Mouse (Mus musculus) myocyte (in vitro differentiated cells): Measurements from ENCODE around the gene Tgfb3. TPM values are rescaled to one million over a fixed set of nuclear protein-coding genes. Genes with fewer than 3 reads are reported as not detected.
A peak's percentile ranks its signal among the peaks of the same experiment; 100 is the strongest.

Source experiments
- H3K27me3 ChIP-seq: one replicate; pipeline ENCODE4 v1.6.1; 2011; ENCODE audit not compliant: control insufficient read depth, insufficient read depth, insufficient read length
- H3K36me3 ChIP-seq: one replicate; pipeline ENCODE4 v1.6.1; 2011; ENCODE audit not compliant: control insufficient read depth, insufficient read depth
- H3K4me2 ChIP-seq: one replicate; pipeline ENCODE4 v1.6.1; 2011; ENCODE audit warnings: low read depth, control low read depth
- H3K4me3 ChIP-seq: one replicate; pipeline ENCODE4 v1.5.1; 2011; ENCODE audit warnings: mild to moderate bottlenecking, control low read depth, moderate library complexity
- H3K79me2 ChIP-seq: one replicate; pipeline ENCODE4 v1.6.1; 2011; ENCODE audit not compliant: control insufficient read depth, insufficient read depth
- H3ac ChIP-seq: one replicate; pipeline ENCODE4 v1.6.1; 2011; ENCODE audit not compliant: control insufficient read depth, insufficient read length
- CEBPB ChIP-seq: IDR thresholded peaks from 2 replicates; pipeline ENCODE4 v1.6.1; 2011; ENCODE audit warnings: mild to moderate bottlenecking, moderate library complexity; ENCODE audit not compliant: poor library complexity, insufficient read depth, severe bottlenecking
- E2F4 ChIP-seq: IDR thresholded peaks from one replicate; pipeline ENCODE4 v1.6.1; 2011; ENCODE audit warnings: mild to moderate bottlenecking, control low read depth, moderate library complexity; ENCODE audit not compliant: insufficient read depth
- MAX ChIP-seq: IDR thresholded peaks from one replicate; pipeline ENCODE4 v1.6.1; 2011; ENCODE audit warnings: low read depth, mild to moderate bottlenecking, control low read depth
- MYOD1 ChIP-seq, 3 experiments: IDR thresholded peaks; one replicate each; pipeline ENCODE4 v1.6.1; 2011; ENCODE audit warnings: control low read depth in 2 of 3, low read depth in 2 of 3, mild to moderate bottlenecking in 2 of 3, moderate library complexity in 1 of 3; ENCODE audit not compliant: insufficient read length in 2 of 3, control insufficient read depth in 1 of 3
- MYOG ChIP-seq, 3 experiments: IDR thresholded peaks; one replicate each; pipeline ENCODE4 v1.6.1; 2011; ENCODE audit warnings: control low read depth in 2 of 3, low read depth in 2 of 3, mild to moderate bottlenecking in 2 of 3; ENCODE audit not compliant: insufficient read length in 2 of 3, control insufficient read depth in 1 of 3, insufficient read depth in 1 of 3
- POLR2A ChIP-seq: IDR thresholded peaks from one replicate; pipeline ENCODE4 v1.6.1; 2011; ENCODE audit warnings: low read depth, mild to moderate bottlenecking, control low read depth, moderate library complexity; ENCODE audit not compliant: insufficient read length
- POLR2AphosphoS2 ChIP-seq: IDR thresholded peaks from one replicate; pipeline ENCODE4 v1.6.1; 2011; ENCODE audit warnings: low read depth, control low read depth; ENCODE audit not compliant: insufficient read length
- REST ChIP-seq: IDR thresholded peaks from one replicate; pipeline ENCODE4 v1.6.1; 2011; ENCODE audit warnings: mild to moderate bottlenecking, control low read depth, moderate library complexity; ENCODE audit not compliant: insufficient read depth, insufficient read length
- SRF ChIP-seq: IDR thresholded peaks from one replicate; pipeline ENCODE4 v1.6.1; 2011; ENCODE audit warnings: low read depth; ENCODE audit not compliant: control insufficient read depth, insufficient read length
- TCF12 ChIP-seq: IDR thresholded peaks from one replicate; pipeline ENCODE4 v1.6.1; 2011; ENCODE audit warnings: mild to moderate bottlenecking, control low read depth; ENCODE audit not compliant: poor library complexity, insufficient read depth, severe bottlenecking
- TCF3 ChIP-seq: IDR thresholded peaks from one replicate; pipeline ENCODE4 v1.6.1; 2011; ENCODE audit warnings: low read depth, control low read depth; ENCODE audit not compliant: insufficient read length
- USF1 ChIP-seq: IDR thresholded peaks from one replicate; pipeline ENCODE4 v1.6.1; 2011; ENCODE audit warnings: low read depth, mild to moderate bottlenecking, control low read depth, moderate library complexity
- polyA plus RNA-seq: library from polyadenylated mRNA; unstranded; fragments of >200 nt; fragmentation: generic; extraction: Trizol; gene quantifications from one replicate; pipeline ENCODE4 v1.2.1, GENCODE M21; 2012; ENCODE audit warnings: missing spikeins

Tgfb3 gene
- polyA plus RNA-seq, 1 experiment = 79.2 TPM

DNA sequence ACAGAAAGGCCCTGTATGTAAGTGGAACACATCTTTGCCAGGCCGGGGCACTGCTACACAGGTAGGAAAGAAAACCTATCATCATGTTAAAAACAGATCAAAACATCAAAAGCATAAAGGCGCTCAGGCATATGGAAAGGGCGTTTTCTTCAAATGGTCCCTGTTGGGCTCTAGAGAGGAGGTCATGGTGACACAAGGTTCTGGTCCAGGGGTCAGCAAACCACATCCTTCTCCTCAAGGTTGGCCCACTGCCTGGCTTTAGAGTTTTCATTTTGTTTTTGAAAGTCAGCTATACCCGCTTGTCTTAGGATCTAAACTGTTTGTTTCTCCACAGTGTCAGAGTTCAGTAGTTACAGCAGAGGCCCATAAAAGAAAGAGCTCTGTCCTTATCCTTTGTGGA, 30.7 kb upstream of the Tgfb3 start:
- Histone ChIP-seq H3K36me3 (peaks cover 9% of the 10 kb centered on the region), H3K4me3 (no peak overlapping the region), H3K79me2 (no peaks in the 10 kb centered on the region), H3K27me3 (no peaks in the 10 kb centered on the region), H3ac (no peak overlapping the region), H3K4me2 (no peak overlapping the region)
- TF ChIP-seq MYOG (IDR thresholded peaks at IDR 0.05; ENCODE audit: control insufficient read depth in 1 of 3, insufficient read depth in 1 of 3, insufficient read length in 2 of 3, low read depth in 2 of 3) (no peak), CEBPB (no peak), MYOD1 (IDR thresholded peaks at IDR 0.05; ENCODE audit: control insufficient read depth in 1 of 3, insufficient read length in 2 of 3, low read depth in 2 of 3) (no peak)

DNA sequence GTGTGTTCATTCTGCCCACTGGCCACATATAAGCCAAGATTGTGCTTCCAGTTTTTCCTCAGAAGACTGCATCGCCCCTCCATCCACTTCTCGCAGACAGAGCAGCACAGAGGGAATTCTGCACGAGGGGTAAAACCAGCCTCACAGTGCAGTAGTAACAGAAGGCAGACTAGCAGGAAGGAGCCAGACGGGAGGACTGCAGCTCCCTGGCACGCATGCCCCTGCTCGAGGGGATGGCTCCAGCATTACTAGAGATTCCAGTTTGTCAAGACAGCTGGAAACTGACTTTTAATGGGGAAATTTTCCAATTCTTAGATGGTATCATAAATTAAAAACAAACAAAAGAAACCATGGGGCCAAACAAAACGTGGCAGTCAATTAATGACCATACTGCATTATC, 28.8 kb upstream of the Tgfb3 start:
- no peaks in the 10 kb centered on the region for H3K27me3 ChIP-seq
- no peaks in the 10 kb centered on the region for H3K79me2 ChIP-seq
- H3K4me3 ChIP-seq = no peak overlapping the region
- peaks cover 7% of the 10 kb centered on the region for H3K36me3 ChIP-seq
- no peak overlapping the region for H3K4me2 ChIP-seq
- TF ChIP-seq POLR2AphosphoS2 = no peak
- no peak for TF ChIP-seq REST
- TF ChIP-seq TCF3 = no peak
- TF ChIP-seq MAX = no peak
- TF ChIP-seq POLR2A = no peak
- TF ChIP-seq USF1 = no peak
- TF ChIP-seq TCF12 = no peak
- TF ChIP-seq CEBPB = no peak
- TF ChIP-seq MYOD1 (IDR thresholded peaks at IDR 0.05; ENCODE audit: control insufficient read depth in 1 of 3, insufficient read length in 2 of 3, low read depth in 2 of 3) = no peak
- no peak for TF ChIP-seq MYOG (IDR thresholded peaks at IDR 0.05; ENCODE audit: control insufficient read depth in 1 of 3, insufficient read depth in 1 of 3, insufficient read length in 2 of 3, low read depth in 2 of 3)
- TF ChIP-seq SRF = no peak
- no peak for TF ChIP-seq E2F4
- H3ac ChIP-seq = no peak overlapping the region

DNA sequence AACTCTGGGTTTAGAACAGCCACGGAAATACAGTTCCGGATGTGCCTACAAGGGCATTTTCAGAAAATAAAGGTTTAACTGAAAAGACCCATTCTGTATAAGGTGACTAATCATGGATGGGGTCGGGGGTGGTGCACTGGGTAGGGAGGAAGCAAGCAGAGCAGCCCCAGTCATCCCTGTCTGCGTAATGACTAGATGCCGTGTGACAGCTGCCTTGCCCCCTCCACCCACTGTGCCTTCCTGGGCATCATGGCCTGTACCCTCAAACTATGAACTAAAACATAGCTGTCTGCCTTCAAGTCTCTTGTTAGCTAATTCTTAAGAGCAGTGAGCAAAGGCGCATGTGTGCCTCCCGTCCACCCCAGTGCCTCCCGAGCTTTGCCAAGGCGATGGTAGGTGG, 27.2 kb upstream of the Tgfb3 start:
- no peak overlapping the region for H3ac ChIP-seq
- no peaks in the 10 kb centered on the region for H3K79me2 ChIP-seq
- H3K36me3 ChIP-seq = peaks cover 7% of the 10 kb centered on the region
- H3K4me2 ChIP-seq = no peak overlapping the region
- TF ChIP-seq MYOG (IDR thresholded peaks at IDR 0.05; ENCODE audit: control insufficient read depth in 1 of 3, insufficient read depth in 1 of 3, insufficient read length in 2 of 3, low read depth in 2 of 3) (no peak), MYOD1 (IDR thresholded peaks at IDR 0.05; ENCODE audit: control insufficient read depth in 1 of 3, insufficient read length in 2 of 3, low read depth in 2 of 3) (peak in 2 of 3 experiments; percentile 47 to 63)
- H3K4me3 ChIP-seq = no peak overlapping the region
- no peaks in the 10 kb centered on the region for H3K27me3 ChIP-seq

DNA sequence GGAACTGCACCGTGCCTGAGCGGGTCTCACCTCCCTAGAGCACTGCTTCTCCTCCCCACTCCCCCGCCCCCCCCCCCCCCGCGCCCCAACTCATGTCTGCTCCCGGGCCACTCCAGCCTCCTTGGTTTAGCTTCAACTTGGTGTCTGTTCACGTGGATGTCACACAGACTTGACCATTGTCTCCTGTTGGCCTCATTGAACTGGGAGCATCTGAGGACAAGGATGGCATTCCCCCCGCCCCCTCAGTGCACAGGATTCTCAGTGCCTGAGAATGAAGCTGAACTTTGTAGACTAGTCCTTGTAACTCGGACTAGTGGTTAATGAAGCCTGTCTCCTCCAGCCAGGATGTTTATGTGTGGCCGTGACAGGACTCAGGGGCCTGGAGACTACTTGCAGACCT, 26.7 kb upstream of the Tgfb3 start:
- Histone ChIP-seq H3K79me2 (no peaks in the 10 kb centered on the region), H3K4me3 (no peak overlapping the region), H3K4me2 (no peak overlapping the region), H3K36me3 (peaks cover 7% of the 10 kb centered on the region), H3K27me3 (no peaks in the 10 kb centered on the region), H3ac (no peak overlapping the region)
- no peak for TF ChIP-seq REST
- TF ChIP-seq POLR2A = no peak
- no peak for TF ChIP-seq POLR2AphosphoS2
- no peak for TF ChIP-seq TCF12
- TF ChIP-seq MAX = no peak
- TF ChIP-seq CEBPB = no peak
- TF ChIP-seq TCF3 = no peak

DNA sequence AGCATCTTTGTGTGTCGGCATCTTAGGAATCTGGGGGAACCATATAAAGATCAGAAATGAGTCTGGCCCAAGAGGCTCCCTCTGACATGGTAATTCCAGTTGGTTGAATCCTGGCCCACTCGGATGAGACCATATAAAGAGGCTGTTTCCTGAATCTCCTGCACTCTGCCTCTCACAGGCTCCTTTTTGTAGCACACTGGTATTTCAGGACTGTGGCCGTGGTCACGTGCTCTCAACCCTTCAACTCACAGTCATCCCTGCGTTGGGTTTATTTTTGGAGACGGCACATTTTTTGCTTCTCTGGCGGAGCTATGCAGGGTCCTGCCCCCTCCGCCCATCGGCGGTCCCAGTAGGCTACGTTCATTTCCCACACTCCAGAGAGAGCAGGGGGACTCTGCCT, 25.5 kb upstream of the Tgfb3 start:
- Histone ChIP-seq H3K27me3 (no peaks in the 10 kb centered on the region), H3K79me2 (no peaks in the 10 kb centered on the region), H3ac (no peak overlapping the region), H3K4me3 (no peak overlapping the region), H3K36me3 (no peaks in the 10 kb centered on the region), H3K4me2 (no peak overlapping the region)
- TF ChIP-seq MYOD1 (IDR thresholded peaks at IDR 0.05; ENCODE audit: control insufficient read depth in 1 of 3, insufficient read length in 2 of 3, low read depth in 2 of 3) (no peak), USF1 (peak; percentile 32)

DNA sequence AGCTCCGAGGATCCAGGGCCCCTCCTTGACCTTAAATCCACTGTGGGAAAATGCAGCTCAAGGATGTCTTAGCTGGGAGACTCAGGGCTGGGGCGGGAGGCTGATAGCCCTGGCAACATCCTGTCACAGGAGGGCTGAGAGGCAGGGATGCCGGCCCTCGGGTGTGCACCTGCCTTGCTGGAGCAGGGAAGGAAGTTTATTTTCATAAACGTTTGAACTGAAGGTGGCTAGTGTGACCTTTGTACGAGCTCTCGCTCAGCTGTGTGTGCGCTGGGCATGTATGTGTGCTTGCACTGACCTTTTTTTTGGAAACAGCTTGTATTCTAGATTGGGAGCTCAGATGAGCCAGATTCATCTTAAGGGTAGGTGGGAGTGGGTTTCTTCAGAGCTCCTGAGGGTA, 25.0 kb upstream of the Tgfb3 start:
- no peak overlapping the region for H3K4me2 ChIP-seq
- TF ChIP-seq MYOD1 (IDR thresholded peaks at IDR 0.05; ENCODE audit: control insufficient read depth in 1 of 3, insufficient read length in 2 of 3, low read depth in 2 of 3) (no peak), CEBPB (no peak), POLR2AphosphoS2 (no peak), USF1 (no peak), TCF3 (no peak), POLR2A (no peak), REST (no peak), TCF12 (no peak), SRF (no peak), MYOG (IDR thresholded peaks at IDR 0.05; ENCODE audit: control insufficient read depth in 1 of 3, insufficient read depth in 1 of 3, insufficient read length in 2 of 3, low read depth in 2 of 3) (no peak), E2F4 (no peak)
- H3K79me2 ChIP-seq = no peaks in the 10 kb centered on the region
- H3K4me3 ChIP-seq = no peak overlapping the region
- no peaks in the 10 kb centered on the region for H3K36me3 ChIP-seq
- no peak overlapping the region for H3ac ChIP-seq
- H3K27me3 ChIP-seq = no peaks in the 10 kb centered on the region
